Mouse (Mus musculus) forebrain, embryonic 11.5 days (tissue): Measurements from ENCODE around the gene Prkce. TPM values are rescaled to one million over a fixed set of nuclear protein-coding genes. Genes with fewer than 3 reads are reported as not detected.

Experiments
- ATAC-seq: fragments of 200-750 bp; cut with Nextera tagmentation; replicated peaks from 2 replicates; pipeline ENCODE4 v1.8.0; 2017; ENCODE audit warnings: moderate TSS enrichment; ENCODE audit not compliant: low FRiP score
- DNase-seq: peaks from one replicate; pipeline ENCODE4 v3.0.0-alpha.2; 2017; ENCODE audit warnings: low spot score
- H3K27ac ChIP-seq: fragments of 300-500 bp; sonication (generic); 2 replicates; pipeline ENCODE4 v1.5.1; 2014; ENCODE audit warnings: low read depth, low read length
- H3K27me3 ChIP-seq: fragments of 300-500 bp; sonication (generic); 2 replicates; pipeline ENCODE4 v1.6.1; 2014; ENCODE audit warnings: mild to moderate bottlenecking, low read length, mixed read lengths; ENCODE audit not compliant: control insufficient read depth, insufficient read depth
- H3K36me3 ChIP-seq: fragments of 300-500 bp; sonication (generic); 2 replicates; pipeline ENCODE4 v1.6.1; 2014; ENCODE audit warnings: mild to moderate bottlenecking, low read length, moderate library complexity, mixed read lengths; ENCODE audit not compliant: control insufficient read depth, insufficient read depth
- H3K4me1 ChIP-seq: fragments of 300-500 bp; sonication (generic); replicated peaks from 2 replicates; pipeline ENCODE4 v1.6.1; 2014; ENCODE audit warnings: low read length, mixed read lengths; ENCODE audit not compliant: control insufficient read depth, insufficient read depth
- H3K4me2 ChIP-seq: fragments of 300-500 bp; sonication (generic); 2 replicates; pipeline ENCODE4 v1.6.1; 2014; ENCODE audit warnings: low read depth, mild to moderate bottlenecking, low read length, moderate library complexity, mixed read lengths; ENCODE audit not compliant: severe bottlenecking
- H3K4me3 ChIP-seq: fragments of 300-500 bp; sonication (generic); 2 replicates; pipeline ENCODE4 v1.5.1; 2014; ENCODE audit warnings: low read depth, low read length
- H3K9ac ChIP-seq: fragments of 300-500 bp; sonication (generic); 2 replicates; pipeline ENCODE4 v1.6.1; 2014; ENCODE audit warnings: low read length
- H3K9me3 ChIP-seq: fragments of 300-500 bp; sonication (generic); 2 replicates; pipeline ENCODE4 v1.6.1; 2016; ENCODE audit warnings: low read length, mixed read lengths; ENCODE audit not compliant: control insufficient read depth
- WGBS: fragments of 180-500 bp; shearing (Covaris S2); extraction: QIAGEN DNeasy Blood & Tissue Kit; methylation state at CpG from one replicate; pipeline ENCODE4 v1.1.7; 2014; 5-methylcytosine and 5-hydroxymethylcytosine counted together
- polyA plus RNA-seq: library from polyadenylated mRNA; unstranded; fragments of >200 nt; fragmentation: Nextera tagmentation; extraction: Ambion mirVana; gene quantifications from 2 replicates; pipeline ENCODE4 v1.2.1, GENCODE M21; 2014

The Prkce gene
- polyA plus RNA-seq, 1 experiment from 2014 or later: 6.0 TPM

- ATAC-seq: no peak
- Histone ChIP-seq H3K4me2 (no peak overlapping the region), H3K4me3 (no peak overlapping the region), H3K27ac (no peak overlapping the region), H3K4me1 (no peaks in the 10 kb centered on the region), H3K27me3 (no peaks in the 10 kb centered on the region), H3K36me3 (no peaks in the 10 kb centered on the region), H3K9ac (no peak overlapping the region), H3K9me3 (no peaks in the 10 kb centered on the region)
- WGBS: 83% methylated on average over 11 of the region's 11 CpGs
- DNase-seq: no peak
These were observed 237.4 kb downstream of the Prkce start for GRCm38 (mm10) chr17:86404795-86405501.

- DNase-seq: no peak
- WGBS: 85% methylated on average over 8 of the region's 8 CpGs
- Histone ChIP-seq H3K9ac (no peak overlapping the region), H3K9me3 (no peaks in the 10 kb centered on the region), H3K4me3 (no peak overlapping the region), H3K27me3 (no peaks in the 10 kb centered on the region), H3K4me1 (no peaks in the 10 kb centered on the region), H3K27ac (no peak overlapping the region), H3K36me3 (no peaks in the 10 kb centered on the region), H3K4me2 (no peak overlapping the region)
- no peak for ATAC-seq
These were observed 238.1 kb downstream of the Prkce start for GRCm38 (mm10) chr17:86405644-86406043.

GRCm38 (mm10) chr17:86407921-86408613 is 240.5 kb downstream of the Prkce start:
- 0 out of 2 replicates have a peak, but pooled peaks cover 2% of the 10 kb centered on the region for H3K4me1 ChIP-seq
- no peak for ATAC-seq

GRCm38 (mm10) chr17:86408614-86409006 is 241.0 kb downstream of the Prkce start:
- Histone ChIP-seq H3K4me3 (no peak overlapping the region), H3K27me3 (no peaks in the 10 kb centered on the region), H3K4me1 (0 out of 2 replicates have a peak, but pooled peaks cover 2% of the 10 kb centered on the region), H3K9ac (no peak overlapping the region), H3K36me3 (no peaks in the 10 kb centered on the region), H3K27ac (no peak overlapping the region), H3K4me2 (no peak overlapping the region), H3K9me3 (no peaks in the 10 kb centered on the region)
- ATAC-seq (no peak), DNase-seq (no peak)
- 88% methylated on average over 5 of the region's 5 CpGs for WGBS

More at GRCm38 (mm10) chr17:86407921-86408613, 240.5 kb downstream of the Prkce start:
- H3K27ac ChIP-seq: no peak overlapping the region
- H3K4me3 ChIP-seq: no peak overlapping the region
- no peaks in the 10 kb centered on the region for H3K27me3 ChIP-seq
- WGBS: 80% methylated on average over 8 of the region's 8 CpGs
- no peak overlapping the region for H3K4me2 ChIP-seq
- DNase-seq: no peak
- H3K36me3 ChIP-seq: no peaks in the 10 kb centered on the region
- H3K9ac ChIP-seq: no peak overlapping the region
- H3K9me3 ChIP-seq: no peaks in the 10 kb centered on the region

DNA sequence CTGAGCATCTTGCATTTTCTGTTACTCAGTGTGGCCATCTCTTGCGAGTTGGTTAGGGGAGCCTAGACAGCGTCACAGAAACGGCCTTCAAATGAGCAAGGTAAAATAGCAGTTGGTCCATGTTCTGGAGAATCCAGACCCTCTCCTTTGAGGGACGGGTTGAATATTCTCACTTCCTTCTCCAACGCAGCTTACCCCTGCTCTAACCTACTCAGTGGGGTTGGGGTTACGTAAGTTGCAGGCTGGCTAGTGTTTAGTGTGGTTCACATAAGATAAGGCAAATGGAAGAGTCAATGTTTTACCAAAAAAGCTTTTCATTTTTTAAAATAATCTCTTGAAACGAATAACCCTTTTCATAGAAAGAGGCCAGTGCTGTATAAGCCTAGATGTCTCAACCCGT is 241.9 kb downstream of the Prkce start:
- Histone ChIP-seq H3K4me2 (no peak overlapping the region), H3K27ac (no peak overlapping the region), H3K4me1 (0 out of 2 replicates have a peak, but pooled peaks cover 2% of the 10 kb centered on the region), H3K9me3 (no peaks in the 10 kb centered on the region), H3K9ac (no peak overlapping the region), H3K27me3 (no peaks in the 10 kb centered on the region), H3K4me3 (no peak overlapping the region), H3K36me3 (no peaks in the 10 kb centered on the region)
- DNase-seq (no peak), ATAC-seq (no peak)
- WGBS: 92% methylated on average over 8 of the region's 8 CpGs

GRCm38 (mm10) chr17:86410496-86410895 is 242.9 kb downstream of the Prkce start:
- no peak overlapping the region for H3K27ac ChIP-seq
- H3K4me3 ChIP-seq: no peak overlapping the region
- no peaks in the 10 kb centered on the region for H3K9me3 ChIP-seq
- DNase-seq (no peak), ATAC-seq (no peak; the same call in 1 of the 2 replicates)
- H3K36me3 ChIP-seq: no peaks in the 10 kb centered on the region
- H3K4me2 ChIP-seq: no peak overlapping the region
- H3K27me3 ChIP-seq: no peaks in the 10 kb centered on the region
- 0 out of 2 replicates have a peak, but pooled peaks cover 2% of the 10 kb centered on the region for H3K4me1 ChIP-seq
- no peak overlapping the region for H3K9ac ChIP-seq
- 58% methylated on average over 12 of the region's 12 CpGs for WGBS

DNA sequence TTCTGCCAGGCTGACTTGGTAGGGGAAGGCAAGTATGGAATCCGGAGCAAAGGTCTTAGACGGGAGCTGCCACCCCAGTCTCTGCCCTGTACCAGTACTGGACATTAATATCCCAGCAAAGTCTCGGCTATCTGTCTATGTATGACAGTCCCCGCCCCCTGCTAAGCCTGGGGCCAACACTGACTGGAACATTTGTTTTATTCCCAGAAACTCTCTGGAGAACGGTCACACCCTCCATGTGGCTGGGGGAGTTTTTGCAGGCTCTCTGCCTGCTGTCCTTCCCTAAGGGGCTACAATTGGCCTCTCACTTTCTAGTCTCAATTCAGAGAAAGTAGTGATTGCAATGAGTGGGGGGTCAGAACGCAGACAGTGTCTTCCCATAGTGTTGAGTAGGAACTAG is 244.6 kb downstream of the Prkce start:
- Histone ChIP-seq H3K4me3 (no peak overlapping the region), H3K36me3 (no peaks in the 10 kb centered on the region), H3K27ac (no peak overlapping the region), H3K9me3 (no peaks in the 10 kb centered on the region), H3K27me3 (no peaks in the 10 kb centered on the region), H3K4me2 (no peak overlapping the region), H3K4me1 (0 out of 2 replicates have a peak, but pooled peaks cover 2% of the 10 kb centered on the region), H3K9ac (no peak overlapping the region)
- WGBS: 79% methylated on average over 6 of the region's 6 CpGs
- ATAC-seq (no peak), DNase-seq (no peak)

- 0 out of 2 replicates have a peak, but pooled peaks cover 2% of the 10 kb centered on the region for H3K4me1 ChIP-seq
These were observed 247.0 kb downstream of the Prkce start for GRCm38 (mm10) chr17:86414608-86415007.

More at GRCm38 (mm10) chr17:86414608-86415007, 247.0 kb downstream of the Prkce start:
- H3K27me3 ChIP-seq: no peaks in the 10 kb centered on the region
- H3K9ac ChIP-seq: no peak overlapping the region
- H3K4me2 ChIP-seq: no peak overlapping the region
- no peak overlapping the region for H3K4me3 ChIP-seq
- H3K27ac ChIP-seq: no peak overlapping the region
- H3K36me3 ChIP-seq: no peaks in the 10 kb centered on the region
- WGBS: 83% methylated on average over 8 of the region's 8 CpGs
- DNase-seq (no peak), ATAC-seq (no peak)
- H3K9me3 ChIP-seq: no peaks in the 10 kb centered on the region
